Mouse (Mus musculus) T-cell, adult 66 days (primary cell): ENCODE measurements around the gene 6030498E09Rik. TPM values are rescaled to one million over a fixed set of nuclear protein-coding genes. Genes with fewer than 3 reads are reported as not detected.

Source experiments
- total RNA-seq, 2 experiments: library from RNA; stranded (reverse); gene quantifications; 3 replicates in 1 of 2; 4 replicates in 1 of 2; pipeline ENCODE4 v1.2.4; 2023

The 6030498E09Rik gene
- total RNA-seq, result not detected

DNA sequence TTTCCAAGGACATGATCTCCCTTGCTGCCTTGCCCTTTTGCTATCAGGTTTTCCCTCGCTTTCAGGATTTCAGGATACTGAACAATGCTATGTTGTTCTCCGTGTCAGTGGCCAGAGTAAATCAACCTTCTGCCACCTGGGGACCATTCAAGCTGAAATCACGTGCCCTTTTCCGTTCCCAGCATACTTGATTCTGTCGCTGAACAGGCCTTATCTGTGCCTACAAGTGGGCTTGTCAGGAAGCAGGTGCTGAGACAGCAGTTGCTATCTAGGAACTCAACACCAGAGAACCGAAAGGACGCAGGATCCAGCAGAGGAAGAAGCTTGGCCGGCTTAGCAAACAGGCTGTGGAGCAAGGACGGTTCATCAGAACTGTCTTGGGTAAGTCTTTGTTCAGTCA, at the start of gene 6030498E09Rik:
Gene 6030498E09Rik (plus strand): TSS at position 194 of the 400 bp plus-strand sequence.

Other genes starting within 250 kb of the 6030498E09Rik start
- gene Cul4b, start 196.5 kb upstream of the 6030498E09Rik start, total RNA-seq, result 10 to 100 TPM; 35.2 to 36.0 TPM
- gene Mcts1, start 172.1 kb upstream of the 6030498E09Rik start, total RNA-seq, result 10 to 100 TPM; 61.6 to 62.0 TPM
- 10 to 100 TPM; 12.9 to 13.3 TPM for gene C1galt1c1, start 137.6 kb upstream of the 6030498E09Rik start, total RNA-seq